Mouse (Mus musculus) midbrain, embryonic 11.5 days (tissue): ENCODE measurements around the gene Chrnd. TPM values are rescaled to one million over a fixed set of nuclear protein-coding genes. Genes with fewer than 3 reads are reported as not detected.

Source experiments
- ATAC-seq: fragments of 200-750 bp; cut with Nextera tagmentation; 2 replicates; pipeline ENCODE4 v1.8.0; 2017; ENCODE audit warnings: moderate TSS enrichment, moderate library complexity; ENCODE audit not compliant: low FRiP score
- DNase-seq: peaks from one replicate; pipeline ENCODE4 v3.0.0; 2015; ENCODE audit warnings: low spot score; ENCODE audit errors: missing footprints
- H3K27ac ChIP-seq: fragments of 300-500 bp; sonication (generic); 2 replicates; pipeline ENCODE4 v1.5.1; 2014; ENCODE audit warnings: low read depth, low read length
- H3K27me3 ChIP-seq: fragments of 300-500 bp; sonication (generic); 2 replicates; pipeline ENCODE4 v1.6.1; 2014; ENCODE audit warnings: mild to moderate bottlenecking, low read length, moderate library complexity, mixed read lengths; ENCODE audit not compliant: control insufficient read depth, insufficient read depth
- H3K36me3 ChIP-seq: fragments of 300-500 bp; sonication (generic); 2 replicates; pipeline ENCODE4 v1.6.1; 2014; ENCODE audit warnings: mild to moderate bottlenecking, low read length, moderate library complexity, mixed read lengths; ENCODE audit not compliant: control insufficient read depth, insufficient read depth
- H3K4me1 ChIP-seq: fragments of 300-500 bp; sonication (generic); 2 replicates; pipeline ENCODE4 v1.6.1; 2014; ENCODE audit warnings: low read length; ENCODE audit not compliant: control insufficient read depth, insufficient read depth
- H3K4me2 ChIP-seq: fragments of 300-500 bp; sonication (generic); 2 replicates; pipeline ENCODE4 v1.6.1; 2014; ENCODE audit warnings: mild to moderate bottlenecking, moderate library complexity
- H3K4me3 ChIP-seq: fragments of 300-500 bp; sonication (generic); 2 replicates; pipeline ENCODE4 v1.5.1; 2014; ENCODE audit warnings: low read depth, low read length
- H3K9ac ChIP-seq: fragments of 300-500 bp; sonication (generic); 2 replicates; pipeline ENCODE4 v1.6.1; 2014; ENCODE audit warnings: low read length
- H3K9me3 ChIP-seq: fragments of 300-500 bp; sonication (generic); 2 replicates; pipeline ENCODE4 v1.6.1; 2016; ENCODE audit warnings: low read length; ENCODE audit not compliant: control insufficient read depth
- WGBS: fragments of 180-500 bp; shearing (Covaris S2); extraction: QIAGEN DNeasy Blood & Tissue Kit; methylation state at CpG from one replicate; pipeline ENCODE4 v1.1.7; 2014; 5-methylcytosine and 5-hydroxymethylcytosine counted together
- polyA plus RNA-seq: library from polyadenylated mRNA; unstranded; fragments of >200 nt; fragmentation: Nextera tagmentation; extraction: Ambion mirVana; gene quantifications from 2 replicates; pipeline ENCODE4 v1.2.1, GENCODE M21; 2014

Chrnd gene
- polyA plus RNA-seq: not detected in 2 replicates

- Histone ChIP-seq H3K27me3 (peaks cover 15% of the 10 kb centered on the region), H3K4me1 (peaks cover 4% of the 10 kb centered on the region; the same call in 1 of the 2 replicates), H3K9me3 (no peaks in the 10 kb centered on the region), H3K4me2 (no peak within 1 kb of the TSS), H3K9ac (no peak within 1 kb of the TSS), H3K36me3 (no peaks in the 10 kb centered on the region), H3K4me3 (no peak within 1 kb of the TSS), H3K27ac (no peak within 1 kb of the TSS)
- ATAC-seq: no peak
- DNase-seq: peak; percentile 39
- whole genome bisulfite sequencing: 39% methylated on average over 4 of the region's 4 CpGs
These were observed at the start of gene Chrnd for GRCm38 (mm10) chr1:87190429-87190828. TSS of gene Chrnd (plus strand) at chr1:87190607.

DNA sequence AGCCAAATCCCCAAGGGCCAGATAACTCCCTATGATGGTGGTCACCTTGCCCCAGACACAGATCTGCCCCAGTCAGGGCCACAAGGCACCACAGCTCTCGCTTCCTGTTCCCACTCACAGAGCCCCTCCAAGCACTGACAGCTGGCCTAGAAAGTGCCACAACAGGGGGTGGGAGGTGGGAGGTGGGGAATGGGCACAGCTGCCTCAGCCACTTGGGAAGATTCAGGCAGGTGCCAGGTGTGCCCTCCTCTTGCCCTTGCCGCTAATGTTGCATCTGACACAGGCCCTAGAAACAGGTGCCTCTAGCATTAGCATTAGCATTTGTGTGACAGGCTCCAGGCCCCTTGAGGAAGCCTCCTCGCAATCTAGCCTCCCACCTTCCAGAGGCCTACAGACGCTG is 48.9 kb upstream of the Chrnd start:
- H3K9me3 ChIP-seq: no peaks in the 10 kb centered on the region
- H3K4me3 ChIP-seq: no peak overlapping the region
- no peaks in the 10 kb centered on the region for H3K4me1 ChIP-seq
- WGBS: 95% methylated on average over 4 of the region's 4 CpGs
- no peaks in the 10 kb centered on the region for H3K27me3 ChIP-seq
- H3K27ac ChIP-seq: no peak overlapping the region
- ATAC-seq: no peak
- no peak for DNase-seq
- no peaks in the 10 kb centered on the region for H3K36me3 ChIP-seq
- H3K9ac ChIP-seq: no peak overlapping the region
- H3K4me2 ChIP-seq: no peak overlapping the region

GRCm38 (mm10) chr1:87142456-87142855 is 48.0 kb upstream of the Chrnd start:
- Histone ChIP-seq H3K4me3 (no peak overlapping the region), H3K4me1 (no peaks in the 10 kb centered on the region), H3K9me3 (no peaks in the 10 kb centered on the region), H3K27ac (no peak overlapping the region), H3K4me2 (no peak overlapping the region), H3K9ac (no peak overlapping the region), H3K27me3 (no peaks in the 10 kb centered on the region), H3K36me3 (no peaks in the 10 kb centered on the region)
- DNase-seq (no peak), ATAC-seq (peak; percentile 54; the same call in 1 of the 2 replicates)
- 73% methylated on average over 9 of the region's 9 CpGs for WGBS

GRCm38 (mm10) chr1:87143141-87143540 is 47.3 kb upstream of the Chrnd start:
- Histone ChIP-seq H3K27ac (no peak overlapping the region), H3K4me1 (no peaks in the 10 kb centered on the region), H3K9me3 (no peaks in the 10 kb centered on the region), H3K9ac (no peak overlapping the region), H3K36me3 (no peaks in the 10 kb centered on the region), H3K4me2 (no peak overlapping the region), H3K27me3 (no peaks in the 10 kb centered on the region), H3K4me3 (no peak overlapping the region)
- ATAC-seq (no peak), DNase-seq (no peak)
- WGBS: 72% methylated on average over 10 of the region's 10 CpGs

GRCm38 (mm10) chr1:87149422-87149821 is 41.0 kb upstream of the Chrnd start:
- H3K4me3 ChIP-seq: no peak overlapping the region
- WGBS: 32% methylated on average over 13 of the region's 13 CpGs
- peak; percentile 81 for DNase-seq
- peaks cover 4% of the 10 kb centered on the region; the same call in 1 of the 2 replicates for H3K4me1 ChIP-seq
- H3K27ac ChIP-seq: no peak overlapping the region
- peak; percentile 51; the same call in 1 of the 2 replicates for ATAC-seq
- no peaks in the 10 kb centered on the region for H3K9me3 ChIP-seq
- no peak overlapping the region for H3K4me2 ChIP-seq
- no peaks in the 10 kb centered on the region for H3K36me3 ChIP-seq
- H3K9ac ChIP-seq: no peak overlapping the region
- peaks cover 31% of the 10 kb centered on the region for H3K27me3 ChIP-seq

DNA sequence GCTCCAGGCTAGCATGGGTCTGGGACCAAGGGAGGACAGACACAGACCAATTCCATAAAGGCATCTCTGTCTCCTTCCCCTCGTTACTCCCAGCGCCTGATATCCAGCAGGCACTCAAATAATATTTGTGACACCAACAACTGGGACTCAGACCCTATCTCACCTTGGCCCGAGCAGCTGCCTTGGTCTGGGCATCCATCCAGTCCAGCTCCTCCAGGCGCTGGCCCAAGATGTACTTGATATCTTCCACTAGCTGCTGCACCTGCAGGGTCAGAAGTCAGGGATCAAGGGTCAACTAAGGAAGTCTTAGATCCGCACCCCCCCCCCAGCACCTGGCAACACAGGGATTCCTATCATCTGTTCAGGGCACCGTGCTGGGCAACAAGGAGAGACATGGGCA is 39.1 kb upstream of the Chrnd start:
- DNase-seq: no peak
- H3K4me1 ChIP-seq: peaks cover 7% of the 10 kb centered on the region; the same call in 1 of the 2 replicates
- H3K27ac ChIP-seq: no peak overlapping the region
- no peak overlapping the region for H3K4me3 ChIP-seq
- no peak overlapping the region for H3K4me2 ChIP-seq
- H3K27me3 ChIP-seq: peaks cover 49% of the 10 kb centered on the region
- no peak overlapping the region for H3K9ac ChIP-seq
- no peaks in the 10 kb centered on the region for H3K36me3 ChIP-seq
- H3K9me3 ChIP-seq: no peaks in the 10 kb centered on the region
- no peak for ATAC-seq
- 89% methylated on average over 6 of the region's 6 CpGs for WGBS

- ATAC-seq (no peak), DNase-seq (peak; percentile 89)
- peak overlapping the region; percentile 30 for H3K4me2 ChIP-seq
- no peak overlapping the region for H3K27ac ChIP-seq
- no peaks in the 10 kb centered on the region for H3K36me3 ChIP-seq
- peak overlapping the region; percentile 22 for H3K4me3 ChIP-seq
- WGBS: 1% methylated on average over 71 of the region's 72 CpGs
- H3K9ac ChIP-seq: no peak overlapping the region
- peaks cover 73% of the 10 kb centered on the region for H3K27me3 ChIP-seq
- H3K9me3 ChIP-seq: no peaks in the 10 kb centered on the region
- H3K4me1 ChIP-seq: peaks cover 7% of the 10 kb centered on the region; the same call in 1 of the 2 replicates
These were observed 36.5 kb upstream of the Chrnd start for GRCm38 (mm10) chr1:87153776-87154500.

DNA sequence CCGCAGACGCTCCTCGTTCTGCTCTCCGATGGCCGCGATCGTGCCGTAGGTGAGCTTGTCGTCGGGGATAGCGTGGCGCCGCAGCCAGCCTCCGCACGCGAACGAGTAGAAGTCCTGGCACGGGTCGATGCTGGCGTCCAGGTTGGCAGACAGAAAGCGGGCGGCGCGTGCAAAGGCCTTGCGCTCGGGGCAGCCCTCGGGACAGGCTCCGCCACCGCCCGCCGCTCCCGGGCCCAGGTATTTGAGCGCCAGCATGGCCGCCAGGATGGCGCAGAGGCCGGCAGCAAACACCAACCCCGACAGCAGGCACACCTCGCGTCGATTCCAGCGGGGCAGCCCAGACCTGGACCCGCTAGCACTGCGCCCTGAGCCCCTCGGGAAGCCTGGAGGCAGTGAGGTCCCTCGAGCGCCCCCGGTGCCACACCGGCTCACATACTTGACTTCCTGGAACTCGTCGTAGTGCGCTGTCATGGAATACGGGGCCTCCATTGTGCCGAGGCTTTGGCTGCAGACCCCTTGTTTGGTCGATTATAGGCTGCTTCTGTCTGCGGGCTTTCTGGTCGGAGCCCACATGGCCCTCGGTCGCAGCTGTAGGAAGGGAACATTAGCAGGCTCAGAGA is 35.8 kb upstream of the Chrnd start:
- H3K4me1 ChIP-seq: peaks cover 7% of the 10 kb centered on the region; the same call in 1 of the 2 replicates
- H3K36me3 ChIP-seq: no peaks in the 10 kb centered on the region
- WGBS: 1% methylated on average over 57 of the region's 58 CpGs
- ATAC-seq (no peak), DNase-seq (peak; percentile 92)
- peaks cover 73% of the 10 kb centered on the region for H3K27me3 ChIP-seq
- H3K9ac ChIP-seq: no peak overlapping the region
- H3K4me2 ChIP-seq: peak overlapping the region; percentile 30
- H3K27ac ChIP-seq: no peak overlapping the region
- no peaks in the 10 kb centered on the region for H3K9me3 ChIP-seq
- peak overlapping the region; percentile 22 for H3K4me3 ChIP-seq

- H3K9ac ChIP-seq: peak overlapping the region; percentile 17
- no peaks in the 10 kb centered on the region for H3K9me3 ChIP-seq
- no peak overlapping the region for H3K27ac ChIP-seq
- DNase-seq (peak; percentile 94), ATAC-seq (peak; percentile 47; the same call in 1 of the 2 replicates)
- H3K36me3 ChIP-seq: no peaks in the 10 kb centered on the region
- WGBS: under 1% methylated on average over 39 of the region's 56 CpGs
- peak overlapping the region; percentile 31 for H3K4me3 ChIP-seq
- peaks cover 73% of the 10 kb centered on the region for H3K27me3 ChIP-seq
- H3K4me2 ChIP-seq: peak overlapping the region; percentile 46
- peaks cover 7% of the 10 kb centered on the region; the same call in 1 of the 2 replicates for H3K4me1 ChIP-seq
These were observed 34.7 kb upstream of the Chrnd start for GRCm38 (mm10) chr1:87155531-87156198.
